Mouse (Mus musculus): ENCODE results near the gene Crls1.
A peak's percentile ranks its signal among the peaks of the same experiment; 100 is the strongest.

Gene Crls1

DNA sequence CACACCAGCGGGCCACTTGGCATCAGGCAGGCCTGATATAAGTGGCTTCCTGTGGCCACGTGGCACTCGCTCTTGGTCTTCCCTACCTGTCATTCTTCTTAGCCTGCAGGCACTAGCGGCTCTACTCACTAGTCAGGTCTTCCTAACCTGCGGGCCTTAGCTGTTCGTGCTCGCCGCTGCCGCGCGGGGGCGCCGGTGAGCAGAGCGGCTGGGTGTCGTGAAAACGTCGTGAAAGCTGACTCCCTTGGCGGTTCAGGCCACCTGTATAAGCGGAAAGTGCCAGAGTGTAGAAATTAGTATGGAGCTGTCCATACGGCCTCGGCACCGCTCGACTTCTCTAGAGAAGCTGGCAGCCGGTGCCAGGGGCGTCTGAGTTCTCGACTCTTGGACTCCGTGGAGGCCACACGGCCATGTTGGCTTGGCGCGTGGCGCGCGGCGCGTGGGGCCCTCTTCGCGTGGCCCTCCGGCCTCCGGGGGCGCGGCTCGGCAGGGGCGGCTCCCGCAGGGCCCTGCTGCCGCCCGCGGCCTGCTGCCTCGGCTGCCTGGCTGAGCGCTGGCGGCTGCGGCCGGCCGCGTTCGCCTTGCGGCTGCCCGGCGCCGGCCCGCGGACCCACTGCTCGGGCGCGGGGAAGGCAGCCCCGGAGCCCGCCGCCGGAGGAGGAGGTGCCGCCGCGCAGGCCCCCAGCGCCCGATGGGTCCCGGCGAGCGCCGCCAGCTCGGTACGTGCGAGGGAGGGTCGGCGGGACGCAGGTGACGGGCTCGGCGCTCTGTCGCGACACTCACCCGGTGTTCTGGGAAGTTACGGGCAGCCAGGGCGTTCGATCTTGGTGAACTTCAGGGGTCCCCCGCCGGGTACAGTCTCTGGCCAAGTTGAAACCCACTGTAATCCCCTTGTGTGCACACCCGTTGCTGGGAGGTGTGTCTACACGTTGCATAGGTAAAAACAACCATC is at the start of gene Crls1:
TSS of gene Crls1 (plus strand) at position 260 of the 952 bp plus-strand sequence.
- peak; percentile 98 to 100 for DNase-seq

- no peak for DNase-seq
Measured at GRCm38 (mm10) chr2:132802976-132803375, 43.5 kb upstream of the Crls1 start.

- DNase-seq, result peak; percentile 90 to 96
Measured at GRCm38 (mm10) chr2:132815608-132816314, 30.7 kb upstream of the Crls1 start, which contains the start of the genes Trmt6 and Mcm8. Gene Trmt6 (minus strand): TSS chr2:132816055. Gene Mcm8 (plus strand): TSS chr2:132816141.

DNA sequence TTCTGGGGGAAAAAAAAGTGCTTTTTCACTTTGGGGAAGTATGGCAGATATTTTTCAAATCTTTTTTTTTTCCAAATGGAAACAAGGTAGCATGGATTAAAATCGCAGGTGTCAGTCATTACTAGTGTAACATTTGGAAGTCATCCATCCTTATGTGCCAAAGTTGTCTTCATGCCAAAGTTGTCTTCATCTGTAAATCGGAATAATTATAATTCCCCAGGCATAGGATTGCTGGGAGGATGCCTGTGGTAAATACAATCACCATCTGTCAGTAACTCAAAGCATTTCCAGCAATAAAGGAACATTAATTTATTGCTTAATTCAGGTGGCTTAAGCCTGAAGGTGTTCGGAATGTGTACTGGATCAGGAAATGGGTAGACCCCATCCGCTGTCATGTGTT is 5.4 kb upstream of the Crls1 start:
- no peak for DNase-seq

DNA sequence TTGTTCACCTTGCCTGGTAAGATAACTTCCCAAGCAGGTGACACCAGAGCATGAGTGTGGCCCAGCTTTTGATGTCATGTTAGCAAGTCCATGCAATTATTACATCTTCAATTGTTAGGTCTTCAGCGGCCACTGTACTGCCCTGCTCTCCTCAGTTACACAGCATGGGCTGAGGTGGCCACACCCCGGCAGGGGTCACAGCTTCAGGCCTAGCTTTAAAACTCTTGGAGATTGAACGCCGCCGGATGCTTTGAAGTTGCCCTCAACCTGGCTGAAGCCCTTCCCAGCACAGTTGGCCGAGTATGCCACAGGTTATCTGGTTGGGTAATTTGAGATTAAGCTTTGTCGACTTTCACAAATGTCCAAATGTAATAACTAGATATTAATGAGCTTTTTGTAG is 1.1 kb downstream of the Crls1 start:
- DNase-seq, result peak in 1 of 2 experiments; percentile 17

DNA sequence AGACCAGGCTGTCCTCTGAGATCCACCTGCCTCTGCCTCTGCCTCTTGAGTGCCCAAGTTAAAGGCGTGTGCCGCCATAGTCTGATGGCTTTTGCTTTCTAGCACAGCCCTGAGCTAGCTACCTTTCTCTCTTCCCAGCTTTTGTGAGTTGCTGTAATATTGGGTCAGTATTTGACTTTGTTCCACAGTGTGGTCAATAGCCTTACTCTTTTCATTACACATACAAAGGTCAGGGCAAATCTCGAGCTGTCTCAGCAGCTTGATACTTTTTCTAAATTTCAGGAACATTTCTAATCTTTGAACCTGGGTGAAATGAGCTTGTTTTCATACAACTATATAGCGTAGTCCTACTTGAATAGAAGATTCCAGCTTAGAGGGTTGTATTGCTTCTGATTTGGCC is 1.9 kb downstream of the Crls1 start:
- no peak for DNase-seq

DNA sequence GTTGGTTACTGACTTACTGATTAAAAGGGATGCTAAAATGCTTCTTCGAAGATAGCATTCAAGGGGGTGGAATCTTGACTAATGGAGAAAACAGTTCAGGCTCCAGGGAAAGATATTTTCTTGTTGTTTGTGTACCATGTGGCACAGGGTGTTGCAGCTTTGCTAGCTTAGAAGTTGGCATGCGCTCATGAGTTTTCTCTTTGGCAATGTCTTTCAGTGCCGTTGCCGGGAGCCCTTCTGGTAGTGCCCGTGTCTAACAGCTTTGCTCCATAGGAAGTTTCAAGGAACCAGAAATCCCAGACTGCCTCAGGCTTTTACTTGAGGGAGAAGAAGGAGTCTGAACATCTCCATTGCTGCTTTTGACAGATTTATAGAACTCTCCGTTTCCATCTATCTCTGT is 2.7 kb downstream of the Crls1 start:
- DNase-seq, result peak in 1 of 2 experiments; percentile 40

- no peak for DNase-seq
Measured at GRCm38 (mm10) chr2:132853051-132853450, 6.6 kb downstream of the Crls1 start.

- no peak for DNase-seq
Measured at GRCm38 (mm10) chr2:132856333-132856732, 9.9 kb downstream of the Crls1 start.

DNA sequence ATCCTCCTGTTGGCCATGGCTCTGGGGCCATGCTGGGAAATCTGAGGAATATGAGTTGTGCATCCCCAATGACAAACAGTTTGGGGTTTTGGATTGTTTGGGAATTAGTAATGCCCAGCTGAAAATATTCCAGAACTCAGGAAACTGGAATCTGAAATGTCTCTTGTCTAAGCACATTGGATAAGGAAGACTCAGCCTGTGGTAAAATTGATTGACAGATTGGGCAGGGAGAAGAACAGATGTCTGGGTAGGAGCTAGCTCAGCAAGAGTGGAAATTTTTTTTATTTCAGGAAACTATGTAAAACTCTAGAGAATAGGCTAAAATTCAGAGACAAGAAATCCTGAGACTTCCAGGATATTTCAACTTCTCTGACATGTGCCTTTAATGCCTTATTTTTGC is 14.0 kb downstream of the Crls1 start:
- DNase-seq, result no peak

DNA sequence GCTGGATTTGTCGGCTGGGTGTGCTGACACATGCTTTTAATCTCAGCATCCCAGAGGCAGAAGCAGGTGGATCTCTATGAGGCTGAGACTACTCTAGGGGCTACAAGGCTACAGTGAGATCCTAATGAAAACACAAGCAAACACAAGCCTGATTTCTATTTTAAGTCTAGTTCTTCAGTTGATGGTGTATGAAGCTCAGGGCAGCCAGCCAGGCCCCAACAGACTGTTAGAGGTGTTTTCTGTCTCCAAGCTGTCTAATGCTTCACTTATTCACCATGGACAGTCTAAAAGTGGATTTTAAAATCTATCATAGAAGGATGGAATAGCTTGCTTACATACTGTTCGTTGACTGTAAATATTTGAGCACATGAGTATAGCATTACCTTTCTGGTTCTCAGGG is 15.0 kb downstream of the Crls1 start:
- DNase-seq, result peak; percentile 55 to 75

DNA sequence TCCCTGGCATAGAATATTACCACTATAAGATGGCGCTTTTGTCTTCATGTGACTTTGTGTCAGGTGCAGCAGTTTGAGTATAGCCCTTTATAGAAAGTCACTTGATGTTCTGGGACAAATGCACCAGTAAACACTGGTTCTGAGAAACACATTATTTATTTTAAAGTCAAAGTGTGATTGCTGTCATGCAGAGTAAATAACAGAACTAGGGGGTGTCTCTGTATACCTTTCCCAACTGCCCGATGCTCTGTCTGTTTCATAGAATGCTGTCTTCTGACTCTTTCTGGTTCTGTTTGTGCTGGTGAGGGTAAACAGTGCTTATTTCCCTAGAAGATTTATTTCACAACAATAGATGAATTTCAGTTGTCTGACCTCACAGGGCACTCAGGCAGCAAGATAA is 16.9 kb downstream of the Crls1 start:
- no peak for DNase-seq

- no peak for DNase-seq
Measured at GRCm38 (mm10) chr2:132867521-132867920, 21.1 kb downstream of the Crls1 start.

DNA sequence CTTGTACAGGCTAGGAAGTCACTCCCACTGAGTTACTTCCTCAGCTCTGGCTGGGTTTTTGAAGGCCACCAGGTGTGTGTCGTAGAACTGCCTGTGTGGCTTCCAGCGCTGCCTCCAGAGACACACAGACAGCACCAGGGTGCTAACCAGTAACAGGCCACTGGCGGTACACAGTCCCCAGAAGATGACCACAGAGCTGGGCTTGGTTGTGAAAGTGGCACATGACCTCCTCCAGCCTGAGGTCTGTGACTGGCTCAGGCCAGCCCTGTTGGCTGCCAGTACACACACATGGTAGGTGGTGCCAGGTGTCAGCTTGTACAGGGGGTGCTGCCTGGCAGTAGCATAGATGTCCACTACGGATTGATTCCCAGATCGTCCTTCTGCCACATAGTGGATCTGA is 23.2 kb downstream of the Crls1 start:
- peak; percentile 11 to 14 for DNase-seq

GRCm38 (mm10) chr2:132870286-132870685 is 23.8 kb downstream of the Crls1 start:
- no peak for DNase-seq

GRCm38 (mm10) chr2:132871663-132872062 is 25.2 kb downstream of the Crls1 start:
- DNase-seq, result no peak

DNA sequence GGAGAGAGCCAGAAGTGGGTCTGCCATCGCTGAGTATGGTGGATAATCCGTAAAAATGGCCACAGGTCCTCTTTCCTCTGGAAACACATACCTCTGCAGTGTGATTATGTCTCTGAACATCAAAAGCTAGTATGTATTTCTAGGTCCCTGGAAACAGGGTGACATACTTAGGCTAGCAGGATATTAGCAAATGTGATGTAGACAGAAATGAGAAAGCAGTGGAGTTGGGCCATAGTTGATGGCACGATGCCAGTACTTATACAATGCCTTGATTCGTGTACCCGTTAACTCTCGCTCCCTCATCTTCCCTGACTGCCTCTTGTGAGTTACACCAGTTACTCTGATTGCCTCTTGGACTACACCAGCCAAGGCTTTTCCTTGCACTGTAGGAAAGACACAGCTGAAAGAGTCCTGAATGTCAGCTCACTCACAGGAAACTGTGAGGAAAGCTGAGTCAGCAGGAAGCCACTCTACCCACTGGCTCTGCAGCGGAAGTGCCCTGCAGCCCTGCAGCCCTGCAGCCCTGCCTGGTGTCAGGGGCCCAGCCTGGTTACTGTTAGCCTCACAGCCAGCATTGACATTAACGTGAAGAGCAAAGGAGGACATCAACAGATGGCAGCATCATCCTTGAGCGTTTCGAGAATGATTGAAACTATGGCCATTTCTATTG is 27.3 kb downstream of the Crls1 start:
- no peak for DNase-seq

DNA sequence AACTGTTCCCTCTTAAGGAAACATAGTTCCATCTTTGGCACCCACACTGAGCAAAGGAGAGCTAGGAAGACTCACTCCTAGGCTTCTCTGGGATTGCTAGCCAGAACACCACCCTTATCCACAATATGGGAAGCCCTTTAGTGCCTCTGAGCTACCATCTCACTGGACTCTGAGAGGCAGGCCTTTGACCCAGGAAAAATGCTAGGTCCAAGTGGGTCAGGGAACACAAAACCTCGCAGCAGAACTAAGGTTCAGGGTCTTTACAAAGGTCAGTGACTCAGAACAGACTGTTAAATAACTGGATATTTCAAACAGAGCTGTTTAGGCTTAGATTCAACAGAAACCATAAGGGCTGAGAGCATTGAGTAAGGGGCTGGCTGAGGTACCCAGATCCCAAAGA is 30.5 kb downstream of the Crls1 start:
- no peak for DNase-seq

GRCm38 (mm10) chr2:132879261-132880044 is 33.0 kb downstream of the Crls1 start:
- DNase-seq, result peak; percentile 33 to 42

DNA sequence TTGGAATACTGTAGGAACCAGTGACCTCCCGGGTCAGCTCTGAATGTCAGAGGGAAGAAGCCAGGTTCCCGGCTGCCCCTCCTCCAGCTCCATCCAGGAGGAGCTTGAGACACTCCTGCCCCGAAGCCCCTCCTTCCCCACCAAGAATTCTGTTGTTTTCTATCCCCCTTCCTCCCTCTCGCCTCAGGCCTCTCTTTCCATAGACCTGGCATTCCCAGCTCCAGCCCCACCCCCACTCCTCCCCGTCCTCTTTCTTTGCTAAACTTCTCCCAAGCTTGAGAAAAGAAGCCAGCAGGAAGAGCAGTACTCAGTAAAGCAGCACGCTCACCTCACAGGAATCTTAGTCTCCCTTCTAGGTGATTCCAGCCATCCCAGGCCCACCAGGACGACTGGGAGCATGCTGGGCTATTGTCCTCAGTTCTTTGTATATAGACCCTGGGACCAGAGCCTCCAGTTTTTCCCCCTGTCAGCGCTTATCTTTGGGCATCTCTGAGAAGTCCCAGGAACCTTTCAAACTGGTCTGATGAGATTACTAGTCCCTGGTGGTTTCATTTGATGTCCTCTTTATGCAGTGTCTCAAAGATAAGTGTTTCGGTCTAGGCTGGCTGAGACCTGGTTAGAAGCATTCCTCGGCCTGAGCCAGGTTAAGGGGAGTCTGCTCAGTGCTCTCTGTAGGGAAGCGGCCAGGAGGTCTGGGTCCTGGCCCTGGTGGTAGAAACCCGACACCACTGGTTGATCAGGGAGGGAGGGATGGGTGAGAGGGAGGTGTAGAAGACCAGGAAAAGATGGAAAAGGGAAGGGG is 34.6 kb downstream of the Crls1 start, which contains the start of gene Lrrn4:
TSS of gene Lrrn4 (minus strand) at position 48 of the 802 bp plus-strand sequence.
- DNase-seq, result no peak

GRCm38 (mm10) chr2:132884303-132884967 is 38.0 kb downstream of the Crls1 start:
- DNase-seq, result no peak
